Mouse (Mus musculus): ENCODE measurements around the gene Mindy4. TPM values are rescaled to one million over a fixed set of nuclear protein-coding genes. Genes with fewer than 3 reads are reported as not detected.

The Mindy4 gene
- total and polyA plus RNA-seq, 2 experiments from 2014 or later, result 11.9 to 12.5 TPM

- Histone ChIP-seq H3K9me3 (ENCODE audit: low read length) (no peaks in the 10 kb centered on the region), H3K36me3 (ENCODE audit: insufficient read depth) (no peaks in the 10 kb centered on the region), H3K9ac (no peak overlapping the region), H3K4me1 (ENCODE audit: insufficient read depth) (no peaks in the 10 kb centered on the region), H3K27ac (ENCODE audit: low read depth, low read length) (no peak overlapping the region), H3K4me2 (ENCODE audit: low read depth) (no peak overlapping the region), H3K4me3 (ENCODE audit: low read depth, low read length) (no peak overlapping the region), H3K27me3 (ENCODE audit: insufficient read depth, low read length) (no peaks in the 10 kb centered on the region)
- TF ChIP-seq CTCF (IDR thresholded peaks at IDR 0.05; ENCODE audit: low read depth), result no peak
- 80% methylated on average over 7 of the region's 7 CpGs for WGBS
- no peak for DNase-seq
- no peak for ATAC-seq
Observed at GRCm38 (mm10) chr6:55351712-55352111, 148.5 kb downstream of the Mindy4 start.

GRCm38 (mm10) chr6:55353711-55354445, 150.7 kb downstream of the Mindy4 start:
- 92% methylated on average over 12 of the region's 12 CpGs for WGBS
- DNase-seq, result no peak
- Histone ChIP-seq H3K27me3 (ENCODE audit: insufficient read depth, low read length) (no peaks in the 10 kb centered on the region), H3K36me3 (ENCODE audit: insufficient read depth) (no peaks in the 10 kb centered on the region), H3K9me3 (ENCODE audit: low read length) (no peaks in the 10 kb centered on the region), H3K4me3 (ENCODE audit: low read depth, low read length) (no peak overlapping the region), H3K4me1 (ENCODE audit: insufficient read depth) (no peaks in the 10 kb centered on the region), H3K9ac (no peak overlapping the region), H3K4me2 (ENCODE audit: low read depth) (no peak overlapping the region), H3K27ac (ENCODE audit: low read depth, low read length) (no peak overlapping the region)
- no peak for TF ChIP-seq CTCF (IDR thresholded peaks at IDR 0.05; ENCODE audit: low read depth)
- ATAC-seq, result no peak

GRCm38 (mm10) chr6:55354456-55355117, 151.4 kb downstream of the Mindy4 start:
- no peak for TF ChIP-seq CTCF (IDR thresholded peaks at IDR 0.05; ENCODE audit: low read depth)
- H3K27me3 ChIP-seq (ENCODE audit: insufficient read depth, low read length), result no peaks in the 10 kb centered on the region
- H3K9ac ChIP-seq, result no peak overlapping the region
- H3K36me3 ChIP-seq (ENCODE audit: insufficient read depth), result no peaks in the 10 kb centered on the region
- 72% methylated on average over 4 of the region's 4 CpGs for WGBS
- H3K4me1 ChIP-seq (ENCODE audit: insufficient read depth), result no peaks in the 10 kb centered on the region
- no peak overlapping the region for H3K4me3 ChIP-seq (ENCODE audit: low read depth, low read length)
- no peaks in the 10 kb centered on the region for H3K9me3 ChIP-seq (ENCODE audit: low read length)
- no peak overlapping the region for H3K27ac ChIP-seq (ENCODE audit: low read depth, low read length)
- DNase-seq (no peak), ATAC-seq (no peak)
- H3K4me2 ChIP-seq (ENCODE audit: low read depth), result no peak overlapping the region

GRCm38 (mm10) chr6:55355575-55355974, 152.4 kb downstream of the Mindy4 start:
- Histone ChIP-seq H3K4me3 (ENCODE audit: low read depth, low read length) (no peak overlapping the region), H3K4me2 (ENCODE audit: low read depth) (no peak overlapping the region), H3K4me1 (ENCODE audit: insufficient read depth) (no peaks in the 10 kb centered on the region), H3K9me3 (ENCODE audit: low read length) (no peaks in the 10 kb centered on the region), H3K27me3 (ENCODE audit: insufficient read depth, low read length) (no peaks in the 10 kb centered on the region), H3K36me3 (ENCODE audit: insufficient read depth) (no peaks in the 10 kb centered on the region), H3K9ac (no peak overlapping the region), H3K27ac (ENCODE audit: low read depth, low read length) (no peak overlapping the region)
- no peak for ATAC-seq
- no peak for DNase-seq
- TF ChIP-seq CTCF (IDR thresholded peaks at IDR 0.05; ENCODE audit: low read depth), result no peak
- 74% methylated on average over 7 of the region's 7 CpGs for WGBS

GRCm38 (mm10) chr6:55356017-55356703, 153.0 kb downstream of the Mindy4 start:
- DNase-seq (no peak), ATAC-seq (no peak)
- Histone ChIP-seq H3K4me3 (ENCODE audit: low read depth, low read length) (no peak overlapping the region), H3K36me3 (ENCODE audit: insufficient read depth) (no peaks in the 10 kb centered on the region), H3K9me3 (ENCODE audit: low read length) (no peaks in the 10 kb centered on the region), H3K4me2 (ENCODE audit: low read depth) (no peak overlapping the region), H3K27me3 (ENCODE audit: insufficient read depth, low read length) (no peaks in the 10 kb centered on the region), H3K4me1 (ENCODE audit: insufficient read depth) (no peaks in the 10 kb centered on the region), H3K27ac (ENCODE audit: low read depth, low read length) (no peak overlapping the region), H3K9ac (no peak overlapping the region)
- no peak for TF ChIP-seq CTCF (IDR thresholded peaks at IDR 0.05; ENCODE audit: low read depth)
- 75% methylated on average over 5 of the region's 5 CpGs for WGBS

GRCm38 (mm10) chr6:55356976-55357635, 153.9 kb downstream of the Mindy4 start:
- WGBS, result 35% methylated on average over 5 of the region's 5 CpGs
- Histone ChIP-seq H3K27ac (ENCODE audit: low read depth, low read length) (no peak overlapping the region), H3K36me3 (ENCODE audit: insufficient read depth) (no peaks in the 10 kb centered on the region), H3K4me1 (ENCODE audit: insufficient read depth) (no peaks in the 10 kb centered on the region), H3K9me3 (ENCODE audit: low read length) (no peaks in the 10 kb centered on the region), H3K4me3 (ENCODE audit: low read depth, low read length) (no peak overlapping the region), H3K27me3 (ENCODE audit: insufficient read depth, low read length) (no peaks in the 10 kb centered on the region), H3K9ac (no peak overlapping the region), H3K4me2 (ENCODE audit: low read depth) (no peak overlapping the region)
- ATAC-seq, result no peak
- no peak for TF ChIP-seq CTCF (IDR thresholded peaks at IDR 0.05; ENCODE audit: low read depth)
- no peak for DNase-seq

Measured in forebrain, postnatal 0 days (tissue).